Mouse (Mus musculus) B cell, adult 2 months (primary cell): ENCODE measurements around the gene Cfap300.

ENCODE experiments used
- DNase-seq, 2 experiments: peaks; one replicate each; pipeline ENCODE4 v3.0.0; 2022

Cfap300 gene

GRCm38 (mm10) chr9:8042338-8043043, at the start of gene Cfap300:
Cfap300 (minus strand) TSS chr9:8042823.
- peak; percentile 85 to 87 for DNase-seq

GRCm38 (mm10) chr9:8078882-8079281, 36.3 kb upstream of the Cfap300 start:
- DNase-seq = no peak

- peak; percentile 11 to 14 for DNase-seq
These were observed 31.7 kb upstream of the Cfap300 start for GRCm38 (mm10) chr9:8074345-8074744.

GRCm38 (mm10) chr9:8073203-8073755, 30.7 kb upstream of the Cfap300 start:
- no peak for DNase-seq

GRCm38 (mm10) chr9:8059636-8060035, 17.0 kb upstream of the Cfap300 start:
- no peak for DNase-seq

GRCm38 (mm10) chr9:8054831-8055230, 12.2 kb upstream of the Cfap300 start:
- DNase-seq = no peak

- DNase-seq = no peak
These were observed 393 bp upstream of the Cfap300 start for GRCm38 (mm10) chr9:8043044-8043387.

GRCm38 (mm10) chr9:8035546-8035945, 7.1 kb downstream of the Cfap300 start:
- no peak for DNase-seq

- DNase-seq = no peak
These were observed 7.5 kb downstream of the Cfap300 start for GRCm38 (mm10) chr9:8035091-8035490.

- no peak for DNase-seq
These were observed 8.5 kb downstream of the Cfap300 start for GRCm38 (mm10) chr9:8034143-8034542.

GRCm38 (mm10) chr9:8032847-8033246, 9.8 kb downstream of the Cfap300 start:
- no peak for DNase-seq

- no peak for DNase-seq
These were observed 24.0 kb downstream of the Cfap300 start for GRCm38 (mm10) chr9:8018609-8019008.

GRCm38 (mm10) chr9:8017253-8017913, 25.2 kb downstream of the Cfap300 start:
- DNase-seq = peak; percentile 83 to 87

- peak; percentile 52 to 56 for DNase-seq
These were observed 38.1 kb downstream of the Cfap300 start, which contains the start of gene Yap1 for GRCm38 (mm10) chr9:8004370-8004991. Yap1 (minus strand) TSS chr9:8004596.

- peak; percentile 21 to 42 for DNase-seq
These were observed 39.0 kb downstream of the Cfap300 start for GRCm38 (mm10) chr9:8003301-8004271.

GRCm38 (mm10) chr9:8002806-8003205, 39.8 kb downstream of the Cfap300 start:
- DNase-seq = no peak

- no peak for DNase-seq
These were observed 41.3 kb downstream of the Cfap300 start for GRCm38 (mm10) chr9:8001352-8001751.

- DNase-seq = no peak
These were observed 48.3 kb downstream of the Cfap300 start for GRCm38 (mm10) chr9:7994275-7994674.

- DNase-seq = no peak
These were observed 50.0 kb downstream of the Cfap300 start for GRCm38 (mm10) chr9:7992651-7993050.

- no peak for DNase-seq
These were observed 51.7 kb downstream of the Cfap300 start for GRCm38 (mm10) chr9:7990897-7991296.

- DNase-seq = no peak
These were observed 55.5 kb downstream of the Cfap300 start for GRCm38 (mm10) chr9:7987119-7987518.

GRCm38 (mm10) chr9:7984287-7984686, 58.3 kb downstream of the Cfap300 start:
- DNase-seq = no peak
